ENCODE assay signal across 8 mouse cellular contexts in genomic region chr14:121279106-121279505, GRCm38 (mm10).
DNase-seq lines count a peak whose midpoint lies in the region; ATAC-seq lines count a peak whose summit lies in the region.

No protein-coding gene starts in this region.

- no peaks in the 10 kb centered on the region for H3K9me3 ChIP-seq in hindbrain, embryonic 10.5 days
- no peaks in the 10 kb centered on the region for H3K9me3 ChIP-seq in lung, embryonic 16.5 days (ENCODE audit: control insufficient read depth, low read length)

- H3K27me3 ChIP-seq in hindbrain, embryonic 10.5 days (ENCODE audit: insufficient read depth, poor library complexity, severe bottlenecking) = no peaks in the 10 kb centered on the region
- H3K27me3 ChIP-seq in lung, embryonic 16.5 days (ENCODE audit: control insufficient read depth, insufficient read depth, low read depth, low read length) = no peaks in the 10 kb centered on the region

- H3K9ac ChIP-seq in lung, embryonic 16.5 days (ENCODE audit: low read length) = no peak overlapping the region

- ATAC-seq in lung, embryonic 16.5 days (ENCODE audit: low read depth) = peak; percentile 76

- H3K4me2 ChIP-seq in lung, embryonic 16.5 days (ENCODE audit: low read depth, low read length) = no peak overlapping the region

- 30% methylated on average over 6 of the region's 6 CpGs for WGBS in hindbrain, embryonic 10.5 days
- 25% methylated on average over 6 of the region's 6 CpGs for WGBS in lung, embryonic 16.5 days

- H3K27ac ChIP-seq in hindbrain, embryonic 10.5 days = no peak overlapping the region
- H3K27ac ChIP-seq in lung, embryonic 16.5 days (ENCODE audit: low read length) = no peak overlapping the region

- no peaks in the 10 kb centered on the region for H3K4me1 ChIP-seq in hindbrain, embryonic 10.5 days (replicated peaks)
- no peaks in the 10 kb centered on the region for H3K4me1 ChIP-seq in lung, embryonic 16.5 days (replicated peaks; ENCODE audit: control insufficient read depth, insufficient read depth, low read length)

- peaks cover 93% of the 10 kb centered on the region for H3K36me3 ChIP-seq in hindbrain, embryonic 10.5 days
- H3K36me3 ChIP-seq in lung, embryonic 16.5 days (ENCODE audit: control insufficient read depth, insufficient read depth, low read length) = peaks cover 31% of the 10 kb centered on the region

- no peak overlapping the region for H3K4me3 ChIP-seq in hindbrain, embryonic 10.5 days
- H3K4me3 ChIP-seq in lung, embryonic 16.5 days (ENCODE audit: low read length) = no peak overlapping the region

- peak; percentile 81 for DNase-seq in MN1 (ENCODE audit: low spot score)
- DNase-seq in cerebellum, adult 8-10 months = peak; percentile 79
- peak; percentile 79 for DNase-seq in forelimb bud, embryonic 11.5 days (ENCODE audit: low read depth, low spot score)
- peak; percentile 81 for DNase-seq in hindbrain, embryonic 10.5 days (ENCODE audit: low spot score)
- peak; percentile 63 to 84 for DNase-seq in layer of hippocampus, adult 8-10 months (ENCODE audit: low spot score in 2 of 2)
- peak; percentile 74 for DNase-seq in ovary, postnatal 10 days (ENCODE audit: low spot score)
- peak; percentile 52 to 85 for DNase-seq in thymus, postnatal 10 days (ENCODE audit: low spot score in 2 of 2)
